Mouse (Mus musculus): ENCODE measurements around the gene Bbs7. TPM values are rescaled to one million over a fixed set of nuclear protein-coding genes. Genes with fewer than 3 reads are reported as not detected.

Gene Bbs7
- total RNA-seq, 2 experiments from 2014 or later: 14.3 to 16.7 TPM

GRCm38 (mm10) chr3:36551851-36552384 lies 61.4 kb downstream of the Bbs7 start:
- DNase-seq (ENCODE audit: extremely low spot score in 1 of 2, low spot score in 1 of 2): peak in 1 of 2 experiments; percentile 13

DNA sequence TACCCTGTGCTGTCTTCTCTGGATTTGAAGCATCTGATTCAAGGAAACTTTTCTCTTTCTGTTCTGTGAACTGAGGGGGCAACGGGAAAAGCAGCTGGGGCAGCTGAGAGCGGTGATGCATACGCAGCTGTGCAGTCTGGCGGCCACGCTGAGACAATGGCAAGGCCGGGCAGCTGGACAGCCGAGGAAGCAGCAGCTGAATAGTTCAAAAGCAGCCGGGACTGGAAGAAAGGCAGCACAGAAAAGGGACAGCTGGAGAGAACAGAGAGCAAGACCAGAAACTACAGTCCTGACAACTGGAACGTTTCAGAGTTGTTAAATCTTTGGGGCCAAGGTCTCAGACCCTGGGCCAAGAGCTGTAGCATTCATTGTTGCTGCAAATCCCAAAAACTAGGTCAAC lies 61.9 kb downstream of the Bbs7 start:
- no peak for DNase-seq (ENCODE audit: extremely low spot score in 1 of 2, low spot score in 1 of 2)

GRCm38 (mm10) chr3:36544961-36545360 lies 68.3 kb downstream of the Bbs7 start:
- DNase-seq (ENCODE audit: extremely low spot score in 1 of 2, low spot score in 1 of 2): no peak

DNA sequence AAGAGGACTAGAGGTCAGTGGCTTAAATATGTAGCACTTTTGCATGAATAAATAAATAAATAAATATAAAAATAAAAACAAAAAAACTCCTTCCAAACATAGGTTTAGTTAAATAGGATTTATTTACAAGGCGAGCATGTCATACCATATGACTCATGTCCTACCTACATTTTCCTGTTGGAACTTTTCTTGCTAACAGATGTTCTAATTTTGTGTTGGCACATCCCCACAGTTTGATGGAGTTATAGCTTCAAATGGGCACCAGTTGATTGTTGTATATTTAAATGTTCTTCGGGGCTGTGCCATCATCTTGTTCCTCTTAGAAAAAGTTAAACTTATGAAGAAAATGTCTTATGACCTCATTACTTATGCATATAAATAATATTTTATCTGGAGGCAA lies 71.9 kb downstream of the Bbs7 start:
- DNase-seq (ENCODE audit: extremely low spot score in 1 of 2, low spot score in 1 of 2): no peak

GRCm38 (mm10) chr3:36540756-36541155 lies 72.5 kb downstream of the Bbs7 start:
- DNase-seq (ENCODE audit: extremely low spot score in 1 of 2, low spot score in 1 of 2): no peak

GRCm38 (mm10) chr3:36537701-36538470 lies 75.4 kb downstream of the Bbs7 start:
- no peak for DNase-seq (ENCODE audit: extremely low spot score in 1 of 2, low spot score in 1 of 2)

DNA sequence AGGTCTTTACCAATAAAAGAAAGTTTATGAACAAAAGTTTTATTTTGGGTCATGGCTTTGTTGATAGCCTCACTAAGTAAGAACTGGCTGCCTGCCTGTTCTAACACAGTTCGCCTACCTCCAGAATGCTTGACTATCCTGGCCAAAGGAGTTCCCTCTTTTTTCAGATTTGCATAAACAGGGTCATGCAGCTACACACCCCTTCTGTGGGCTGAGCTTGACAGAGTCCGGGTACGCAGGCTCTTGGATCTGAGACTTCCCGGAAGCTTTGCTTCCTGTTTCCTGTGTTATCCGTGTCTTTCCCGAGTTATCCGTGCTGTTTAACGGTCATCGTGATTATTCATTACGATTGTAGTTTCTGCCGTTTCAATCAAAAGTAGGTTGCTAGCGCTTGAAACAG lies 77.2 kb downstream of the Bbs7 start:
- no peak for DNase-seq (ENCODE audit: extremely low spot score in 1 of 2, low spot score in 1 of 2)

DNA sequence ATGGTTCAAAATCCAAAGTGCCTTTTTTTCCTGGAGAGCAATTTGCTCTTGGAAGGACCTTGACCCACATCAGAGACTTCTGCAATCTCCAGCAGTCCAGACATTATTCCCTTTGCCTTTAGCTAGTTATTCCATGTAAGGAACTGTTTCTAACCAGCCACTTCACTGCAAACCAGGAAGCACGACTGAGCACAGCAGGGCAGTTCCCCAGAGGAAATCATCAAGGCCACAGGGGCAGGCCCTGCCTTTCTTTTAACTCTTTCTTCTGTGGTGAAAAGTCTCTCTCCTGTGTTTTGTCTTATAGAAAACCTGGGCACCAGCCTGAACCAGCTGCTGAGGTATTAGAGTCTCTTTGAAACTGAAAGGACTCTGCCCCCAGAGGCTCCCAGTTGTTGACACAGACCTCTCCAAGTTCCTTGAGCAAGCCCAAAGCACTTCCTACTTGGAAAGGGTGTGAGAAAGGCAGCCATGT lies 80.0 kb downstream of the Bbs7 start:
- no peak for DNase-seq (ENCODE audit: extremely low spot score in 1 of 2, low spot score in 1 of 2)

DNA sequence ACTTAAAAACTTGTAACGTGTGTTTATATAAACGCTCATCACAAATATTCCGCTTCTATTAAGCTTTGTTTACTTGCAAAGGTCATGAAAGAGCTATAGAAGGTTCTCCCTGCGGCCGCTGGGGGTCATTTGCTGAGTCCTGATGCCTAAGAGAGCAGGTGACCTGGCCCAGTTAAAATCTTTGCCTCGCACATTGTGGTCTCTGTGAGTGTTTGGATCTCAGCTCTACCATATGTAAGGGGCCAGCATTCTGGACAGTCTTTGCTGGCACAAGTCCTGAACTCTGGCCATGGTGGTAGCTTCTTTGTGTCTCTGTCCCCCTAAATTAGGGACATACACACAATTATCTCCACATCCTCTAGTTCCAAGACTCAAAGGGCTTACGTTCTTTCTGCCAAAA lies 80.5 kb downstream of the Bbs7 start:
- DNase-seq (ENCODE audit: extremely low spot score in 1 of 2, low spot score in 1 of 2): no peak

- no peak for DNase-seq (ENCODE audit: extremely low spot score in 1 of 2, low spot score in 1 of 2)
Observed at GRCm38 (mm10) chr3:36531979-36532542, 81.2 kb downstream of the Bbs7 start.

DNA sequence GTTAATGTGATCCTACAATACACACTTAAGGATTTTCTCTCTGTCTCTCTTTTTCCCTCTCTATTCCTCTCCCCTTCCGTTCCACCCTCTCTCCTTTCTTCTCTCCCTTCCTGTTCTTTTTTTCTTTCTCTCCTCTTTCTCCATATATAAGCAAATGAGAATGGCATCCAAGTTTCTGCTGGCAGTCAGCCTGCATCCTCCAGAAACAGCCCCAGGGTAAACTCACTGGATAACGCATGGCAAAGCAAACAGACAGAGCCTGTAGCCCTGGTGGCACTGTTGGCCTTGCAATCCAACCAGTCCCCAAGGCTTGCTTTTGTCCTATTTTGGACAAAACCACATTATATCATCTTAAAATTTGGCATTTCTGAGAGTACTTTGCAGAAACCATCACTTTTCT lies 82.0 kb downstream of the Bbs7 start:
- no peak for DNase-seq (ENCODE audit: extremely low spot score in 1 of 2, low spot score in 1 of 2)

DNA sequence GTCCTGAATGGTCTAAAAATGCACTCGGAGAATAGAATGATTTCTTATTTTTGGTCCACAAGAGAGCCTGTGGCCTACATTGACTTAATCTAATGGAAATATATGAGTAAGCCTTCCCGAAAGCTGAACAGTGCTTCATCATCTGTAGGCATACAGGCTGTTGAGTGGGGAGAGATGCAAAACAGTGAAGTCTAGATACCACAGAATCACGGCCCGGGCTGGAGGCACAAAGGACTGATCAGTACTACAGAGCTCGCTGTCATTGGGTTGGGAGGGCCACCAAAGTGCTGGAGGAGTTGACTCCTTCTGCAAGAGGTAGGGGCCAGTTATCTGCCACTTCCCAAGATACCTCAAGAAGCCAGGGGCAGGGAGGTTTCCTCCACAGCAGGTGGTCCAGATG lies 82.5 kb downstream of the Bbs7 start:
- no peak for DNase-seq (ENCODE audit: extremely low spot score in 1 of 2, low spot score in 1 of 2)

- DNase-seq (ENCODE audit: extremely low spot score in 1 of 2, low spot score in 1 of 2): no peak
Observed at GRCm38 (mm10) chr3:36530345-36530744, 82.9 kb downstream of the Bbs7 start.

GRCm38 (mm10) chr3:36524466-36524865 lies 88.8 kb downstream of the Bbs7 start:
- no peak for DNase-seq (ENCODE audit: extremely low spot score in 1 of 2, low spot score in 1 of 2)

Other genes with a start within 250 kb of the Bbs7 start
- 10 to 100 TPM; 54.5 to 59.8 TPM for gene Anxa5, start 137.6 kb downstream of the Bbs7 start, total RNA-seq (2021)
- gene 1810062G17Rik, start 137.5 kb downstream of the Bbs7 start, total RNA-seq (2021): not detected
- gene Gm11549, start 91.7 kb downstream of the Bbs7 start, total RNA-seq (2021): 1 to 10 TPM; 1.7 to 2.9 TPM
- 10 to 100 TPM; 38.9 to 42.2 TPM for gene Exosc9, start 60.9 kb downstream of the Bbs7 start, total RNA-seq (2021)
- gene Ccna2, start 41.3 kb downstream of the Bbs7 start, total RNA-seq (2021): 1 to 10 TPM; 1.3 to 2.0 TPM
- gene Trpc3, start 76.7 kb upstream of the Bbs7 start, total RNA-seq (2021): 1 to 10 TPM; 5.9 to 6.2 TPM
- 10 to 100 TPM; 78.3 to 97.3 TPM for gene 4932438A13Rik, start 249.6 kb upstream of the Bbs7 start, total RNA-seq (2021)

All from layer of hippocampus, postnatal 25 days (tissue).